Mouse (Mus musculus) hindbrain, embryonic 12.5 days (tissue): Measurements from ENCODE around the gene Ywhag. TPM values are rescaled to one million over a fixed set of nuclear protein-coding genes. Genes with fewer than 3 reads are reported as not detected.

Experiments used
- ATAC-seq: fragments of 200-750 bp; cut with Nextera tagmentation; 2 replicates; pipeline ENCODE4 v1.8.0; 2017; ENCODE audit warnings: moderate TSS enrichment; ENCODE audit not compliant: low FRiP score
- H3K27ac ChIP-seq: fragments of 300-500 bp; sonication (generic); 2 replicates; pipeline ENCODE4 v1.5.1; 2016; ENCODE audit warnings: mild to moderate bottlenecking
- H3K27me3 ChIP-seq: fragments of 300-500 bp; sonication (generic); 2 replicates; pipeline ENCODE4 v1.6.1; 2016; ENCODE audit warnings: mild to moderate bottlenecking
- H3K36me3 ChIP-seq: fragments of 300-500 bp; sonication (generic); 2 replicates; pipeline ENCODE4 v1.6.1; 2016; ENCODE audit warnings: mild to moderate bottlenecking
- H3K4me1 ChIP-seq: fragments of 300-500 bp; sonication (generic); 2 replicates; pipeline ENCODE4 v1.6.1; 2016
- H3K4me2 ChIP-seq: fragments of 300-500 bp; sonication (generic); replicated peaks from 2 replicates; pipeline ENCODE4 v1.6.1; 2016; ENCODE audit warnings: mild to moderate bottlenecking
- H3K4me3 ChIP-seq: fragments of 300-500 bp; sonication (generic); 2 replicates; pipeline ENCODE4 v1.5.1; 2016; ENCODE audit warnings: mild to moderate bottlenecking
- H3K9ac ChIP-seq: fragments of 300-500 bp; sonication (generic); 2 replicates; pipeline ENCODE4 v1.6.1; 2016; ENCODE audit warnings: mild to moderate bottlenecking, moderate library complexity
- H3K9me3 ChIP-seq: fragments of 300-500 bp; sonication (generic); replicated peaks from 2 replicates; pipeline ENCODE4 v1.6.1; 2016; ENCODE audit warnings: mild to moderate bottlenecking
- WGBS: fragments of 180-500 bp; shearing (Covaris S2); methylation state at CpG from one replicate; pipeline ENCODE4 v1.1.7; 2016; 5-methylcytosine and 5-hydroxymethylcytosine counted together
- polyA plus RNA-seq: library from polyadenylated mRNA; unstranded; fragments of >200 nt; fragmentation: Nextera tagmentation; extraction: Ambion mirVana; gene quantifications from 2 replicates; pipeline ENCODE4 v1.2.1, GENCODE M21; 2016

Ywhag gene
- polyA plus RNA-seq, 1 experiment from 2014 or later = 469 TPM

DNA sequence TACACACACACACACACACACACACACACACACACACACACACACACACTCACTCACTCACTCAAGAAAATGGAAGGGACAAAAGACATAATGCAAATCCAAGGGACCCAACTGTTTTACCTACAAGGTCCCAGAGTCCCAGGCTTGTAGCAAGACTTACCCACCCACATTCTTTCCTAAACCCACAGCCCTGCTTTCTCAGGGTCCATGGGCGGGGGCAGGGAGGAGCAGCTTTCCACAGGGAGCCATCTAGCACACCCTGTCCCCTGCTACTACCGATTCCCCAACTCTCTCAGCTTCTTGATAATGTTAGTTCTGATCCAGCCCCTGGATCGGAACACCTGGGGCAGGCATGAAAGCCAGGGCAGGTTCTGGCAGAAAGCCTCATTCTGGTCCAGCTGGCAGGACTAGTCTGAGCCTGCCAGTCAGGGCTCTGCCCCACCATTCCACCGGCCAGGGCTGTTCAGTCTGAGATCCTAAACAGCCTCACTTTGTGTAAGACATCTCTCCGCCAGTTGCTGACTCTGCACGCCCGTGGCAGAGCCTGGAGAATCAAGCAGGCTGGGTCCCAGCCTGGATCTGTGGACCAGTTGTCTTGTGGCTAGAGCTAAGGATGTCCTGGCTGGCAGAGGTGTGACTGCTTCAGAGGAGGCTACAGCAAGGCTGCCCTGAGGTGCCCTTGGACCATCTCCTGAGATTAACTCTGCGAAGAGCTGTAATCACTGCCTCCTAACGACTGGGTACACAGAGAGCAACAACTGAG lies 41.6 kb downstream of the Ywhag start:
- Histone ChIP-seq H3K36me3 (no peaks in the 10 kb centered on the region), H3K4me1 (peaks cover 9% of the 10 kb centered on the region), H3K4me3 (no peak overlapping the region), H3K9me3 (no peaks in the 10 kb centered on the region), H3K27ac (no peak overlapping the region), H3K4me2 (no peak overlapping the region), H3K9ac (no peak overlapping the region), H3K27me3 (peaks cover 36% of the 10 kb centered on the region)
- ATAC-seq = no peak
- WGBS = 63% methylated on average over 9 of the region's 9 CpGs

DNA sequence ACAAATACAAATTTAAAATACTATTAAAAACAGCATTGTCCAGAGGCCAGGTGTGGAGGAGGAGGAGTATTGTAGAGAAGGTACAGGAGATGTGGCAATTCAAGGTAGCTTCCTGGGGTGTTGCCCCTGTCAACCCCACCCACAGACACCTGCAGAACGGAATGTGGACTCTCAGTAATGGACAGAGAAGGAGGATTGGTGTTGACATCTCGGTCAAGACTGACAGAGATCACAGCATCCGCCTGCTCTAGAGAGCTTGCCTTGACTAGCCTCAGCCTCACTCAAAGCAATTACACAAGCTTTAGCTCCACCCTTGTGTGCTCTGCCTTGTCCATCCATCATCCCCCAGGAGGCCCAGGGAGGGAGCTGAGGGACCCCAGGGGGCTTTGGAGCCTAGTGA lies 43.5 kb downstream of the Ywhag start:
- ATAC-seq = no peak
- WGBS = 57% methylated on average over 3 of the region's 3 CpGs
- peaks cover 14% of the 10 kb centered on the region for H3K4me1 ChIP-seq
- no peak overlapping the region for H3K4me3 ChIP-seq
- H3K27me3 ChIP-seq = peaks cover 46% of the 10 kb centered on the region
- H3K9me3 ChIP-seq = no peaks in the 10 kb centered on the region
- no peak overlapping the region for H3K27ac ChIP-seq
- H3K4me2 ChIP-seq = no peak overlapping the region
- no peak overlapping the region for H3K9ac ChIP-seq
- H3K36me3 ChIP-seq = no peaks in the 10 kb centered on the region

DNA sequence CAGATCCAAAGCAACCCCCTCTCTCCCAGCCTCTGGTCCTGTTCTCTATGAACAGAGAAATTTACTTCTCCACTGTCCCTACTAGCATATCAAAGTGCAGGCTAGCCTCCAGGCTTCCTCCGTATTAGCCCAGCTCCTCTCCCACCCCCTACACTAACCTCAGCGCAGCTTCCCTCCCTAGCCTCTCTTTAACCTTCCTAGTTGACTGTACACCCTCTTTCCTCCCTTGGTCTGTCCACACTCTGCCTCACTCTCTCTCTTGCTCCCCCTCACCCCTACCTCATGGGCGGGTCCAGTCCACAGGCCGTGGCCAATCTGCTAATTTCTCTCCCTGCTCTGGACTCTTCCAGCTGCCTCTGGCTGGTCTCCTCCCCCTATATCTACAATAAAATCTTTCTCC lies 44.1 kb downstream of the Ywhag start:
- Histone ChIP-seq H3K4me1 (peaks cover 14% of the 10 kb centered on the region), H3K9ac (no peak overlapping the region), H3K36me3 (no peaks in the 10 kb centered on the region), H3K4me2 (no peak overlapping the region), H3K27me3 (peaks cover 48% of the 10 kb centered on the region), H3K4me3 (no peak overlapping the region), H3K27ac (no peak overlapping the region), H3K9me3 (no peaks in the 10 kb centered on the region)
- 61% methylated on average over 4 of the region's 4 CpGs for WGBS
- ATAC-seq = no peak

DNA sequence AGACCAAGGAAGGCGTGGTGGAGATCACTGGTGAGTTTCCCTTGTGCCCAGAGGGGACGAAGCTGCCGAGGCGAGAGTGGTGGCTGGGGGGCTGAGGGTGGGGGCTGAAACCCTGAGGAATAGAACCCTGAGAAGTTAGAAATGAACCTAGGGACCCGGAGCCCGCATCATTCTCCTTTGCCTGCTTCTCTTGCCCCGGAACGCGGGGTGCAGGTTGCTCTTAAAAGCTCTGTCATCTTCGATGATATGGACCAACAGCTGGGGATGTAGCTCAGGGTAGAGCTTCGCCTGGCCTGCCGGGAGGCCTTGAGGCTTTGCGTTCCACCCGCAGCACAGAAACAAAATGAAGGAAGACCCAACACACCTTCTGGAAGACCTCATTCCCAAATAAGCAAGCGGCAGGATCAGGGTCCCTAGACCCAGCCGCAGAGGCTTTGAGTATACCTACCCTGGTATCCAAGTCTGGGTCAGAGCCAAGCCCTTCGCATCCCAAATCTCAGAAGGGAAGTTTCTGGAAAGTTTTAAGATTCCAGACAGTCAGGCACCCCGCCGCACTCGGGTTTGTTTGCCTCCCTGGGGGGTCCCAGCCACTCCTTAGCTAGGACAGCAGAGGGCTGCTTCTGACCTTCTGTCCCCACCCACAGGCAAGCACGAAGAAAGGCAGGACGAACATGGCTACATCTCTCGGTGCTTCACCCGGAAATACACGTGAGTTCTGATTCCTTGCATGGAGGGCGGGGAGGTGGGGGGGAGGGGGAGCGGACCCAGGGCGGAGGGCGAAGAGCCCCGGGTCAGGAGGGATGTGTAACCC lies 45.8 kb downstream of the Ywhag start:
- Histone ChIP-seq H3K9me3 (no peaks in the 10 kb centered on the region), H3K9ac (no peak overlapping the region), H3K36me3 (no peaks in the 10 kb centered on the region), H3K4me3 (peak overlapping the region; percentile 13), H3K4me1 (peaks cover 14% of the 10 kb centered on the region), H3K27me3 (peaks cover 48% of the 10 kb centered on the region), H3K27ac (no peak overlapping the region), H3K4me2 (peak overlapping the region; percentile 31)
- ATAC-seq = no peak
- 6% methylated on average over 30 of the region's 30 CpGs for WGBS

- peaks cover 14% of the 10 kb centered on the region for H3K4me1 ChIP-seq
- H3K4me3 ChIP-seq = peak within 1 kb of the TSS; percentile 23
- H3K9me3 ChIP-seq = no peaks in the 10 kb centered on the region
- no peaks in the 10 kb centered on the region for H3K36me3 ChIP-seq
- ATAC-seq = no peak; the same call in 1 of the 2 replicates
- under 1% methylated on average over 24 of the region's 24 CpGs for WGBS
- H3K27ac ChIP-seq = no peak within 1 kb of the TSS
- peaks cover 48% of the 10 kb centered on the region for H3K27me3 ChIP-seq
- H3K4me2 ChIP-seq = peak within 1 kb of the TSS; percentile 46
- H3K9ac ChIP-seq = no peak within 1 kb of the TSS
These were observed 46.7 kb downstream of the Ywhag start, which contains the start of gene Hspb1 for GRCm38 (mm10) chr5:135887675-135888102. Gene Hspb1 (plus strand): TSS chr5:135887919.

DNA sequence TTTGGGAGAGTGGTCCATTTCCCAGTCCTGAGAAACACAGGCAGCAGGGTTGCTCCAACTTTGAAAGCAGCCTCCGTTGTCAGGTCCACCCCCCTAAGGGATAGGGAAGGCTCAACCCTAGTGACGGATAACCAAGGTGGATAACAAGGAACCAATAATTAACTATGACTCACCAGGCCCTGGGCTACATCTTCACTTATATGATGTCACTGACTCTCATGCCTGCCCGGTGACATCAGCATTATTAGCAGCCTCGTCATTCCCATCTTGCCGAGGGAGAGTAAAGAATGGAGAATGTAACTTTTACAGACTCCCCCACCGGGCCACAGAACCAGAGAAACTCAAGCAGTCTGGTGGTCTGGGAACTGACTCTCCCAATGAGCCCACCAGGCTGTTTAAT lies 49.8 kb downstream of the Ywhag start:
- no peaks in the 10 kb centered on the region for H3K36me3 ChIP-seq
- H3K4me1 ChIP-seq = peaks cover 18% of the 10 kb centered on the region
- H3K27me3 ChIP-seq = peaks cover 28% of the 10 kb centered on the region
- no peaks in the 10 kb centered on the region for H3K9me3 ChIP-seq
- WGBS = 74% methylated on average over 6 of the region's 6 CpGs
- H3K27ac ChIP-seq = no peak overlapping the region
- no peak overlapping the region for H3K4me2 ChIP-seq
- no peak overlapping the region for H3K9ac ChIP-seq
- no peak for ATAC-seq
- H3K4me3 ChIP-seq = no peak overlapping the region

GRCm38 (mm10) chr5:135879449-135880158 lies 54.8 kb downstream of the Ywhag start:
- H3K27ac ChIP-seq = no peak overlapping the region
- peaks cover 14% of the 10 kb centered on the region for H3K4me1 ChIP-seq
- H3K27me3 ChIP-seq = no peaks in the 10 kb centered on the region
- WGBS = 49% methylated on average over 13 of the region's 13 CpGs
- H3K36me3 ChIP-seq = no peaks in the 10 kb centered on the region
- H3K9ac ChIP-seq = no peak overlapping the region
- H3K4me3 ChIP-seq = no peak overlapping the region
- H3K9me3 ChIP-seq = no peaks in the 10 kb centered on the region
- H3K4me2 ChIP-seq = no peak overlapping the region
- no peak; the same call in 1 of the 2 replicates for ATAC-seq

DNA sequence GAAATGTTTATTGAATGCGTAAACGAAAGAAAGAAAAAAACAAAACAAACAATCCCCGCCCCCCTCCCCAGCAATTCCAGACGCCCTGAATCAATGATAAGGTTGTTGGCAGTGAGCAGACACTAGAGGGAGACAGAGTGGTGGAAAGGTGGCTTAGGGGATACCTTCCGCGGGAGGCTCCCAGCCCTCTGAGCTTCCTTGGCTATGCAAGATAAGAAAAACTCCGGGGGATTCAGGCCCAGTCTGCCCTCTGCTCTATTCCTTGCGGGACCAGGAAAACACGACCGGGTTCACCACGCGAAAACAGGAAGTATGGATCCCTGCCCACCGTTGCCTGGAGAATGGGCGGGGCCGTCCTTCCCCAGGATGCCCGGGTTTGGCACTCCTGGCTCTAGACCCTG lies 56.6 kb downstream of the Ywhag start:
- Histone ChIP-seq H3K9me3 (no peaks in the 10 kb centered on the region), H3K4me3 (peak overlapping the region; percentile 28), H3K4me2 (peak overlapping the region; percentile 53), H3K36me3 (no peaks in the 10 kb centered on the region), H3K27ac (no peak overlapping the region), H3K9ac (peak overlapping the region; percentile 41; the same call in 1 of the 2 replicates), H3K4me1 (peaks cover 18% of the 10 kb centered on the region), H3K27me3 (peaks cover 4% of the 10 kb centered on the region; the same call in 1 of the 2 replicates)
- under 1% methylated on average over 16 of the region's 16 CpGs for WGBS
- ATAC-seq = peak; percentile 23; the same call in 1 of the 2 replicates

GRCm38 (mm10) chr5:135877180-135877579 lies 57.2 kb downstream of the Ywhag start:
- 13% methylated on average over 8 of the region's 8 CpGs for WGBS
- Histone ChIP-seq H3K4me2 (peak overlapping the region; percentile 53; the same call in 1 of the 2 replicates), H3K9ac (no peak overlapping the region), H3K36me3 (no peaks in the 10 kb centered on the region), H3K27ac (no peak overlapping the region), H3K4me3 (peak overlapping the region; percentile 28; the same call in 1 of the 2 replicates), H3K4me1 (peaks cover 18% of the 10 kb centered on the region), H3K9me3 (no peaks in the 10 kb centered on the region), H3K27me3 (peaks cover 4% of the 10 kb centered on the region; the same call in 1 of the 2 replicates)
- ATAC-seq = no peak

- Histone ChIP-seq H3K27me3 (peaks cover 34% of the 10 kb centered on the region), H3K9ac (no peak overlapping the region), H3K36me3 (peaks cover 5% of the 10 kb centered on the region; the same call in 1 of the 2 replicates), H3K4me3 (no peak overlapping the region), H3K4me1 (peaks cover 13% of the 10 kb centered on the region), H3K4me2 (no peak overlapping the region), H3K9me3 (no peaks in the 10 kb centered on the region), H3K27ac (no peak overlapping the region)
- 59% methylated on average over 9 of the region's 9 CpGs for WGBS
- ATAC-seq = no peak
These were observed 60.7 kb downstream of the Ywhag start for GRCm38 (mm10) chr5:135873753-135874152.

DNA sequence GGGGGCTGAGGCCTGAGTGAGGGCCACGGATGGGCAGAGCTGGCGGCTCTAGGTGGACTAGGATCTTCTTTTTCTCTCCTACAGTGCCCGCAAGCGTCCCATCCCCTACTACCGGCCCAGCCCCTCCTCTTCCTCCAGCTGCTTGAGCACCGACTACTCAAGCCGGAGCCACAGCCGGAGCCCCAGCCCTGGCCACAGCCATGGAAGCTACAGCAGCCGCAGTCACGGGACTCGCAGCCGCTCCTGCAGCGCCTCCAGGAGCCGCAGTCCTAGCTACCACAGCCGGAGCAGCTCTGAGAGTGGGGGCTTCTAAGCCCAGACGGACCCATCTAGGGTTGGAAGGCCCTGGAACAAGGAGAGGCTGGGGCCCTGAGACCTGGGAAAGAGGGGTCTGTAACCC lies 61.4 kb downstream of the Ywhag start:
- peaks cover 5% of the 10 kb centered on the region; the same call in 1 of the 2 replicates for H3K36me3 ChIP-seq
- no peak overlapping the region for H3K4me3 ChIP-seq
- peak; percentile 12; the same call in 1 of the 2 replicates for ATAC-seq
- H3K27ac ChIP-seq = no peak overlapping the region
- H3K9me3 ChIP-seq = no peaks in the 10 kb centered on the region
- 15% methylated on average over 16 of the region's 16 CpGs for WGBS
- peaks cover 21% of the 10 kb centered on the region for H3K4me1 ChIP-seq
- peaks cover 42% of the 10 kb centered on the region for H3K27me3 ChIP-seq
- no peak overlapping the region for H3K9ac ChIP-seq
- 0 out of 2 replicates have a peak overlapping the region, but pooled peaks have one; percentile 8 for H3K4me2 ChIP-seq

GRCm38 (mm10) chr5:135870505-135870904 lies 63.9 kb downstream of the Ywhag start:
- peaks cover 5% of the 10 kb centered on the region; the same call in 1 of the 2 replicates for H3K36me3 ChIP-seq
- H3K9me3 ChIP-seq = no peaks in the 10 kb centered on the region
- ATAC-seq = no peak
- H3K4me2 ChIP-seq = no peak overlapping the region
- H3K9ac ChIP-seq = no peak overlapping the region
- 89% methylated on average over 5 of the region's 5 CpGs for WGBS
- peaks cover 54% of the 10 kb centered on the region for H3K27me3 ChIP-seq
- H3K4me3 ChIP-seq = no peak overlapping the region
- H3K4me1 ChIP-seq = peaks cover 26% of the 10 kb centered on the region
- no peak overlapping the region for H3K27ac ChIP-seq
